Mouse (Mus musculus) mouse embryonic stem cell (cell line): Measurements from ENCODE around the gene Tmc6.
"Not testable (repeated sequence)": the region's sequence is repeated elsewhere in the genome, so short reads cannot be mapped to it uniquely, and the experiment has no call there.

Experiments
- in situ Hi-C, 2 experiments: fragments of 300-500 bp; cut with MboI; formaldehyde crosslinking; loops; 1 replicate in 1 of 2; 3 replicates in 1 of 2; pipeline ENCODE4 v1.14.3; 2019 to 2020; ENCODE audit warnings: low sequenced_read_pairs in 2 of 2, low pct_unique_long_range_greater_than_20kb in 1 of 2, mixed read lengths in 1 of 2; ENCODE audit not compliant: unreplicated experiment in 1 of 2

Gene Tmc6

DNA sequence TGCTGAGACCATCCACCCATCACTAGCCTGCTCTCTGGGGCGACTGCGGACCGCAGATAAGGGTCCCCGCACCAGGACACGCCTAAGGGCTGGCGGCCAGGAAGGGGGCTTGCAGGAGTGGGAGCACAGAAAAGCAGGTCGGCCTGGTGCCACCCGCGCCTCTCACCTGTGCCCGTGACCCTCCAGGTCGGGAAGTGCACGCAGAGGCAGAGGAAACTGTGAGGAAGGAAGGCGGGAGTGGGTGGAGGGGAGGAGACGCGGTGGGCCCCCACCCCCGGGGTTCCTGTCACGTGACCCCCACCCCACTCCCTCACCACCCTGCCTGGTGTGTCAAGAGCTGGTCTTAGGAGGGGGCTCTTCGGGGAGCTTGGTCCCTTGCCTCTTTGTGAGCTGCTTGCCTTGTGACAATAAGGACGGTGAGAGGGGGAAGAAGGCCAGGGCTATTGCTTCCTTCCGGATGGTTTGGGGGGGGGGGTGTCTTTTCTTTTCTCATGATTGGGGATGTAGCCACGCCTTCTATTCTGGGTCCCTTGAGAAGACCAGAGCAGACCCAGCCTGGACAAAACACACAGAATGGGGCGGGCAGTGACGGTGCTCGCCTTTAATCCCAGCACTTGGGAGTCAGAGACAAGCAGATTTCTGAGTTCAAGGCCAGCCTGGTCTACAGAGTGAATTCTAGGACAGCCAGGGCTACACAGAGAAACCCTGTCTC is at the start of gene Tmc6, which contains the start of gene Tmc8:
TSS of gene Tmc6 (minus strand) at position 206 of the 712 bp plus-strand sequence.
TSS of gene Tmc8 (plus strand) at position 84 of the 712 bp plus-strand sequence.
- in situ Hi-C loops = loop anchor here in 1 of 2 experiments (25.0 kb wide), 1 partner anchor 395 kb away; no protein-coding TSS in a partner anchor

GRCm38 (mm10) chr11:117830401-117830800 is 48.4 kb upstream of the Tmc6 start:
- in situ Hi-C loops = no loop called here

GRCm38 (mm10) chr11:117829671-117830215 is 47.7 kb upstream of the Tmc6 start:
- in situ Hi-C loops = no loop called here

DNA sequence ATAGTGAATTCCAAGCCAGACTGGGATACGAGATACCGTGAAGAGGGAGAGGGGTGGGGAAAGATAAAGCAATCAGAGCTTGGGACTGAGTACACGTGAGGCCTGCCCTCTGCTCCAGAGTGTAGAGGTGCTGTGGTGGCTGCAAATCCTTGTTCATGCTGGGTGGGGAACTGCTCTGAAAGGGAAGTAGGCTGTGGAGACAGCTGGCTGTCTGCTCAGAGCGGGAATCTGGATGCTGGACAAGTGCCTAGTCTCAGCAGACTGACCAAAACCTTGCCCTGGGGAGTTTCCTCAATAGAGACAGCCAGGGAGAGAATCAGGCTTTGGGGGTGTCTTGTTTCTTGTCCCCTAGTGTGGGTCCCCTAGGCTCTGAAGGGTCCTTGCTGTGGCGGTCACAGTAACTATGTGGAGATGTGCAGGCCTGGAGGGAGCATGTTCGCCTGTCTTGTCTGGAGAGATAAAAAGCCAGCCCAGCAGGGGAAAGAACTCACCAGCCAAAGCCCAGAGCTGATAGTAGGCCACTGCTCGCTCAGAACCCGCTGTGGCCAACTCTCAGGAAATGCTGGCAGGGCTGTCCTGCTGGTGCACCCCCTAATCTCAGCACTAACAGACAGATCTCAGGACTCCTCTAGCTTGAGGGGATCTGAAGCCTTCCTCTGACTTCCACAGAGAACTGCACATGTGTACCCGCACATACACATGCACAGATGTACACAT is 47.0 kb upstream of the Tmc6 start:
- in situ Hi-C loops = no loop called here

DNA sequence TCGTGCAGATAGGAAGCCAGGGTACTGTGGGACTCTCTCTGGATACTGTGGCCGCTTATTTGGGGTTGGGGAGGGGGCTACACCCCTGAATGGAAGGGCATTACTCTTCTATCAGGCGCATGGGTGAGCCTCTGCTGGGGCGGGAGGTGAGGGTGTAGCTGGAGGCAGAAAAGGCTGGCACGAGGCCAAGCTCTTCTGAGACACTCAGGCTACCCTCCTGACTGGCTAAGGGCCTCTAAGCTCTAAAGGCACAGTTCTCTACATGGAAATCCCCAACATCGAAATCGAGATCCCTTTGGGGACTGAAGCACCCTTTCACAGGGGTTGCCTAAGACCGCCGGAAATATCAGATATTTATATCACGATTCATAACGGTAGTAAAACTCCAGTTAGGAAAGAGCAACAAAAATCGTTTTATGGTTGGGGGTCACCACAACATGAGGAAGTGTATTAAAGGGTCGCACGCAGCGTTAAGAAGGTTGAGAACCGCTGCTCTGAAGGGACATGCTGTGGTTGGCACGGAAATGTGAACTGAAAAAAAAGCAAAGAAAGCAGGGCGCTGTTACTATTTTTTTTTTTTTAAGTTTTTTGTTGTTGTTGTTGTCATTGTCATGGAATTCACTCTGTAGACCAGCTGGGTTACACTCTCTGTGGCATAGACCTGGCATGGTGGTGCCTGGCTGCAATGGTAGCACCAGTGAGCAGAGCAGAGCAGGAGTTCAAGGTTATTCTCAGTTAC is 46.3 kb upstream of the Tmc6 start:
- in situ Hi-C loops = no loop called here

DNA sequence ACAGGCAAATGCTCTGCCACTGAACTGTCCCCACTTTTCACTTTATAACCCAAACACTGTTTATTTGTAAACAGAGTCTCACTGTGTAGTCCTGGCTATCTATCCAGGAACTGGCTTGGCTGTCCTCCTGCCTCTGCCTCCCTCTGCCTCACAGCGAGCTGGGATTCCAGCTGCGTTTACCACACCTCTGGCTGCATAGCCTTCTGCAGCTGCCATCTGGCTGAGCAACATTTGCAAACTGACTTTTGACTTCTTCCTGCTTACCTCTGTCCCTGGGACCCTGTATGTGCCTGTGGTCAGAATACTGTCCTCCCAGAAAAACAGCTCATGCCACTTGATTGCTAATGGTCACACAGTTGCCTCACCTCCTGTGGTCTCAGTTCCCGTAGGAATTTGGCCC is 45.4 kb upstream of the Tmc6 start:
- in situ Hi-C loops = no loop called here

DNA sequence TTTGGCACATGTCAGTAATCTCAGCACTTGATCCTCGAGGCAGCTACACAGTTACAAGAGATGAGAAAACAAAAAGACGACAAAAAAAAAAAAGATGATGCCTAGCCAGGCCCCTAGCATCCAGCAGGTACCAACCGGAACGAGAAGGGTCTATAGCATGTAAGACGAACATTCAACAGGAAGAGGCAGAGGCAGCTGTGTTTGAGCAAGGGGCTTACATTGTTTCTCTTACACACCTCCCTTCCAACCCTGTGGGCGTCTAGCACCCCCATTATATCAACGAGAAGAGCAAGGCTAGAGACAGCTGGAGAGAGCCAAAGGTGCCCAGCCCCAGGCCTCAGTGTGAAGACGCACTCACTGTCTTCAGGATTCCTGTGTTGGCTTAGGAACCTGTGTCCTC is 44.9 kb upstream of the Tmc6 start:
- in situ Hi-C loops = no loop called here

DNA sequence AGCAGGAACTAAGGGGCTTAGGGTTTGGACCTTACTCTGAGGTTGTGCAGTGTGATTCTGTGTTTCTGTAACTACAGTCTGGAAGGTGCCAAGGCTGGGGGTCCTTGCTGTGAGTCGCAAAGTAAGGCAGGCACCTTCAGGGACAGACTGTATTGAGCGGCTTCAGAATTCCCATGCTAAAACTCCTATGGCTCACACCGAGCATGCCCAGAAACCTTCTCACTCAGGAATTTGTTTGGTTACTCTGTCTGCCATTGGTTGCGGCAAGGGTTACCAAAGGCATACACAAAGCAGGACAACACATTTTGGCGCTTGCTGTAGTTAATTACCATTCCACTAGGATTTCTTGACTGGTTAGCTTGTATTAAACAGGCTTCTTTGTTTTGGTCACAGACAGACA is 44.2 kb upstream of the Tmc6 start:
- in situ Hi-C loops = no loop called here

DNA sequence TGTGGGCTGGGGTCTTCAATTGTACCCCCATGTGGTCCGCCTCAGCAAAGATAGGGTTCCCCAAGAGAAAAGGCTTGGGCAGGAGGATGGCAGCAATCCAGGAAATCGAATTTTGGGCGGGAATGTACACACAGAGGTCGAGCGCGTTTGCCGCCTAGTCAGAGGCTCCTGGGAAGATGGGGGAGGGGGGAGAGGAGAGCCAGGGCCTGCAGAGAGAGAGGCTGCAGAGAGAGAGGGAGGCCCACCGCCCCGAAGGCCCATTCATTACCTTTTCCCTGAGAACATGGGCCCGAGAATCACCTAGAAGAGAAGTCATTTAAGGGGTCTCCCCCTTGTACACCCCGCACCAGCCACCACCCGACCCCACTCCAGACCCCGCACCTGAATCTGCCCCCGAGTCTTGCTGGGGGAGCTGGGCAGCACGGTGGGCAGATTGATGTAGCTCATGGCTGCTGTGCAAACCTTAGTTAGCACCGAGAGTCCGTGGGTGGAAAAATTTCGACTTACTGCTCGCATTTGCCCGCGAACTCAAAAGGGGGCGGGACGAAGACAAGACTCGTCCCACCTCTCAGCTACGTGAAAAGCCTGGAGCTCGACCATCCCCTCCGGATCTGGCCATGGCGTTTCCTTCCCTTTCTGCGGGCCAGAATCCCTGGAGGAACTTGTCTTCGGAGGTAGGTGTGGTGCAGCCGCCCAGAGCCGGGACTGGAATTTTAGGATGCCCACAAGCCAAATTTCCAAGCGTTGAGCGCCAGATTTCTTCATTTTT is 43.5 kb upstream of the Tmc6 start, which contains the start of the genes Afmid and Tk1:
TSS of gene Afmid (plus strand) at position 592 of the 769 bp plus-strand sequence.
TSS of gene Tk1 (minus strand) at position 760 of the 769 bp plus-strand sequence.
- in situ Hi-C loops = no loop called here

DNA sequence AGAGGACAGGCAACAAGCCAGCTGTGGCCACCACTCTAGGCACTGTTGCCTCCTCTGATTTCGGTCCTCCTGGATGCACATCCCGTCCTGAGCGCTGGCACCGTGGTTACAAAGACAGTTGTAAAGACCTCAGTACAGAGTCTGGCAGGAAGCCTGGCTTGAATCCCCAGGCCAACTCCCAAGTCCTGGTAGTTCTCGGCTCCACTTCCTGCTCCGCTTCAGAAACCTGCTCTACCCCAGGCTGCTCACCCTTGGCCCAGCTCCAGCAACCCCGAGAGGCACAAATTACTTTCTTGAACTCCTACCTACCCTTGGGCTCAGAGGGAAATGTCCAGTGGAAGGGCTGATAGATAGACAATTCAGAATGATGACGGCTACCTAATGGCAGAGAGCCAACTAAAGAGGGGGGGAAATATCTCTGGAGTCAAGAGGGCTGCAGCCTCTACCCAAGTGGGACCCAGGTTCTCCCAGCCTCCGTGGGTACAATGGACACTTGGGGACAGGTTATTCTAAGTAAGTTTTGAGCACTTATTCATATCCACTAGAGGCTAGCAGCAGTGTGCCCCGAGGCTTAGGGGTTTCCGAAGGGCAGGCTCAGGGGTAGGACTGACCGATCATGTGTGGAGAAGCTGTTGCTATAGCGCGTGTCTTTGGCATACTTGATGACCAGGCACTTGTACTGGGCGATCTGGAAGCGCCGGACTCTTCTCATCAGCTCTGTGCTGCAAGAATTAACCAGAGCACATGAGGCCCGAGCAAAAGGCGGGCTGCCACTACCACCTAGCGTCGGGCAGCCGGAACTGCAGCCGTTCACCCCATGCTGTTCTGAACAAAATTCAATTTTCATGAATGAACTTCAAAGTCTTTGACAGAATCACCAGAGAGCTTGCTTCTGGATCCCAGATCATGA is 42.3 kb upstream of the Tmc6 start:
- in situ Hi-C loops = no loop called here

GRCm38 (mm10) chr11:117823411-117823810 is 41.4 kb upstream of the Tmc6 start:
- in situ Hi-C loops = no loop called here

DNA sequence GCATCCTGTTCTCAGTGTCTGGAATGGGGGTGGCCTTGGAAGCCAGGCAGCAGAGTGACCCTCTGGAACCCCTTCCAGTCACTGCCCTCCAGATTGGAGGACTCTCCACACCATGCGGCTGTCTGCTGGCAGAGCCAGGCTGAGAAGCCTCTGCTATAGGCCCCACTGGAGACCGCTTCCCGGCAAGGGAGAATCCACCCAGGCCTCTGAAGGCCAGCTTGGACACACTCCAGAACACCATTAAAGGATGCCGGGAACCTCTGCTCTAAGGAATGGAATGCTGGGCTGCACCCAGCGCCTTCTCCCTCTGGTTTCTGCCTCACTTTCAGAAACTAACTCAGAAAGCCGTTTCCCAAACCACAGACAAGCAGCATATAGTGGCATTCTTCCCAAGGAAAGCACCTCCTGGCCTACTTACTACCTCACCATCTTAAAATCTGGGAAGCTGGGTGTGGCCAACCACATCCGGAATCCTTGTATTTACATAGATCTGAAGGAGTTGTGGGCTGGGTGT is 40.8 kb upstream of the Tmc6 start:
- in situ Hi-C loops = no loop called here

DNA sequence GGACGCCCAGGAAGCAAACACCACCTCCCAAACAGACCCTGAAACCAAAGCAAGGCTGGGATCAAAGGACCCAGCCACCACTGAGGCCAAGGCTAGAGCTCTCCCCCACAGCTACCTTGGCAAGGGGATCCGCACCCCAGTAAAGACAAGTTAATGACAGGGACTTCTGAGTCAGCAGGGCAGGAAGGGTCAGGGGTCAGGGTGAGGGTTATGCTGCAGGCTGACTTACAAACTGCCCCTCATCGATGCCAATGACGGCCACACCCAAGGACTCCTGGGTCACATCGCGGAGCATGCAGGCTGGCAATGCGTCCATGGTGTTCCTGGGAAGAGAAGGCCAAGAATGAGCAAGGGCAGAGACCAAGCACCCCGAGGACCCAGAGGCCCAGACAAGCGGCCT is 39.9 kb upstream of the Tmc6 start:
- in situ Hi-C loops = no loop called here

GRCm38 (mm10) chr11:117820173-117820572 is 38.2 kb upstream of the Tmc6 start:
- in situ Hi-C loops = no loop called here

GRCm38 (mm10) chr11:117819095-117819494 is 37.1 kb upstream of the Tmc6 start:
- in situ Hi-C loops = no loop called here

GRCm38 (mm10) chr11:117816389-117816996 is 34.5 kb upstream of the Tmc6 start:
- in situ Hi-C loops = no loop called here

- in situ Hi-C loops = not testable (repeated sequence)
Observed at GRCm38 (mm10) chr11:117815850-117816249, 33.9 kb upstream of the Tmc6 start.
